Mouse (Mus musculus) forebrain, postnatal 0 days (tissue): Measurements from ENCODE around the gene Atat1. TPM values are rescaled to one million over a fixed set of nuclear protein-coding genes. Genes with fewer than 3 reads are reported as not detected.

Experiments
- ATAC-seq: fragments of 200-750 bp; cut with Nextera tagmentation; 2 replicates; pipeline ENCODE4 v1.8.0; 2017; ENCODE audit warnings: mild to moderate bottlenecking, moderate library complexity
- DNase-seq: peaks from one replicate; pipeline ENCODE4 v3.0.0-alpha.2; 2015
- H3K27ac ChIP-seq: fragments of 300-500 bp; sonication (generic); 2 replicates; pipeline ENCODE4 v1.5.1; 2014; ENCODE audit warnings: low read depth, mild to moderate bottlenecking, antibody characterized with exemption, low read length, moderate library complexity, mixed read lengths
- H3K27me3 ChIP-seq: fragments of 300-500 bp; sonication (generic); 2 replicates; pipeline ENCODE4 v1.6.1; 2014; ENCODE audit warnings: mild to moderate bottlenecking, low read length, mixed read lengths; ENCODE audit not compliant: insufficient read depth
- H3K36me3 ChIP-seq: fragments of 300-500 bp; sonication (generic); 2 replicates; pipeline ENCODE4 v1.6.1; 2014; ENCODE audit warnings: mild to moderate bottlenecking, moderate library complexity; ENCODE audit not compliant: insufficient read depth
- H3K4me1 ChIP-seq: fragments of 300-500 bp; sonication (generic); 2 replicates; pipeline ENCODE4 v1.6.1; 2014; ENCODE audit warnings: antibody characterized with exemption; ENCODE audit not compliant: insufficient read depth
- H3K4me2 ChIP-seq: fragments of 300-500 bp; sonication (generic); 2 replicates; pipeline ENCODE4 v1.6.1; 2014; ENCODE audit warnings: low read depth, mild to moderate bottlenecking, moderate library complexity
- H3K4me3 ChIP-seq: fragments of 300-500 bp; sonication (generic); 2 replicates; pipeline ENCODE4 v1.5.1; 2014; ENCODE audit warnings: low read depth, low read length, mixed read lengths
- H3K9ac ChIP-seq: fragments of 300-500 bp; sonication (generic); 2 replicates; pipeline ENCODE4 v1.6.1; 2014; ENCODE audit warnings: mild to moderate bottlenecking
- H3K9me3 ChIP-seq: fragments of 300-500 bp; sonication (generic); 2 replicates; pipeline ENCODE4 v1.6.1; 2016; ENCODE audit warnings: low read length
- CTCF ChIP-seq: sonication (generic); IDR thresholded peaks from 2 replicates; pipeline ENCODE4 v1.5.1; 2016; ENCODE audit warnings: antibody characterized with exemption, control low read depth, low read depth
- WGBS: fragments of 180-500 bp; shearing (Covaris S2); extraction: QIAGEN DNeasy Blood & Tissue Kit; methylation state at CpG from one replicate; pipeline ENCODE4 v1.1.7; 2014; 5-methylcytosine and 5-hydroxymethylcytosine counted together
- polyA plus RNA-seq: library from polyadenylated mRNA; unstranded; fragments of >200 nt; fragmentation: Nextera tagmentation; extraction: Ambion mirVana; gene quantifications from 2 replicates; pipeline ENCODE4 v1.2.1, GENCODE M21; 2015
- total RNA-seq: library from RNA; depleted of rRNA; stranded (reverse); fragments of >200 nt; gene quantifications from 2 replicates; pipeline ENCODE4 v1.2.3, GENCODE M21; 2014

The Atat1 gene
- total and polyA plus RNA-seq, 2 experiments from 2014 or later: 218 to 379 TPM

DNA sequence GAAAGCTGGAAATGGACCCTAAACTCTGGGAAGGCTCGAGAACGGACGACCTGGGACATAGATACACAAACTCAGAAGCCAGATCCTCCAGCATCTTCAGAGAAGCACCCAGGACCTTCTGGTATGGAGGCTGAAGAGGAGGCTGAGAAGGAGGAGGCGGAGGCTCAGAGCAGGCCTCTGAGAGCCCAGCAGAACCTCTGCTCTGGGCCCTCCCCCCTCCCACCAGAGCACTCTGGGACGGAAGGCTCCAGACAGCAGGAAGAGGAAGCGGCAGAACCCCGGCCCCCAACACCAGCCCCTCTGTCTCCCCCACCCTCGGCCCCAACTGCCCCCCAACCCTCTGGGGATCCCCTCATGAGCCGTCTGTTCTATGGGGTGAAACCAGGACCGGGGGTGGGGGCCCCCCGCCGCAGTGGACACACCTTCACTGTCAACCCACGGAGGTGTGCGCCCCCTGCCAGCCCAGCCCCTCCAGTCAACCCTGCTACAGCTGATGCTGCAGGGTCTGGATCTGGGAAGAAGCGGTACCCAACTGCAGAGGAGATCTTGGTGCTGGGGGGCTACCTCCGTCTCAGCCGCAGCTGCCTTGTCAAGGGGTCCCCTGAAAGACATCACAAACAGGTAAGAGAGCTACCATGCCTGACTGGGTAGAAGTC lies 41.6 kb downstream of the Atat1 start:
- Histone ChIP-seq H3K9ac (peak overlapping the region; percentile 50), H3K36me3 (no peaks in the 10 kb centered on the region), H3K9me3 (no peaks in the 10 kb centered on the region), H3K4me2 (peak overlapping the region; percentile 56), H3K27me3 (no peaks in the 10 kb centered on the region), H3K27ac (peak overlapping the region; percentile 24), H3K4me1 (peaks cover 24% of the 10 kb centered on the region), H3K4me3 (peak overlapping the region; percentile 70)
- 29% methylated on average over 17 of the region's 17 CpGs for WGBS
- peak; percentile 18; the same call in 1 of the 2 replicates for TF ChIP-seq CTCF
- no peak for DNase-seq
- no peak for ATAC-seq

GRCm38 (mm10) chr17:35866911-35867890 lies 42.7 kb downstream of the Atat1 start:
- no peak for ATAC-seq
- no peaks in the 10 kb centered on the region for H3K36me3 ChIP-seq
- no peak for DNase-seq
- TF ChIP-seq CTCF: 0 out of 2 replicates have a peak, but pooled peaks have one; percentile 1
- 8% methylated on average over 26 of the region's 26 CpGs for WGBS
- peak overlapping the region; percentile 83 for H3K27ac ChIP-seq
- peaks cover 24% of the 10 kb centered on the region for H3K4me1 ChIP-seq
- peak overlapping the region; percentile 56 for H3K4me2 ChIP-seq
- H3K4me3 ChIP-seq: peak overlapping the region; percentile 70
- no peaks in the 10 kb centered on the region for H3K9me3 ChIP-seq
- H3K27me3 ChIP-seq: no peaks in the 10 kb centered on the region
- peak overlapping the region; percentile 61 for H3K9ac ChIP-seq

DNA sequence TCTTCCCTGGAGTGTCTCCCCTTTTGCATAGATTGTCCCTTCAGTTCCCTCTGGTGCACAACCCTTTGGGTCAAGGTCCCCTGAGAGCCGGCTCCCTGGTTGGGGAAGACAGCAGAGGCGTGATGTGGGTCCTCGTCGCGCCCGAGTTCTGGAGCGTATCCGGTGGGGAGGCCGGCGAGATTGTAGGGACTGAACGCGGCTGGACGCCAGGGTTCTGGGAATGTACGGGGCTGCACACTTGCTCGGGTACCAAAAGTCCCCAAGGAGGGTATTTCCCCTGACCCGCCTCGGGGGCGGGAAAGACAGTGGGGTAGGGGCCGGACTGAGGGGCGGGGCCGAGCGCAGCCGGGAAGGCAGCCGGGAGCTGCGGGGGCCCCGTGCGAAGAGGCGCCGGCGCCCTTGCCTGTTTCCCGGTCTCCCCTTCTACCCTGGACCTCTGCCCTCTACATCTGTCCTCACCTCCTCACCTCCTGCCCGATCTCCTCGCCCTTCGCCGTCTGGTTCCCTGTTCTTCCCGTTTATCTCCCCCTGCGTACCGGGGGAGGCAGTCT lies 43.5 kb downstream of the Atat1 start:
- H3K27me3 ChIP-seq: no peaks in the 10 kb centered on the region
- ATAC-seq (peak; percentile 32), DNase-seq (no peak)
- H3K4me3 ChIP-seq: peak overlapping the region; percentile 70
- H3K4me1 ChIP-seq: peaks cover 27% of the 10 kb centered on the region
- no peaks in the 10 kb centered on the region for H3K9me3 ChIP-seq
- H3K27ac ChIP-seq: peak overlapping the region; percentile 83
- WGBS: under 1% methylated on average over 37 of the region's 38 CpGs
- no peaks in the 10 kb centered on the region for H3K36me3 ChIP-seq
- peak overlapping the region; percentile 56 for H3K4me2 ChIP-seq
- H3K9ac ChIP-seq: peak overlapping the region; percentile 61
- no peak for TF ChIP-seq CTCF

DNA sequence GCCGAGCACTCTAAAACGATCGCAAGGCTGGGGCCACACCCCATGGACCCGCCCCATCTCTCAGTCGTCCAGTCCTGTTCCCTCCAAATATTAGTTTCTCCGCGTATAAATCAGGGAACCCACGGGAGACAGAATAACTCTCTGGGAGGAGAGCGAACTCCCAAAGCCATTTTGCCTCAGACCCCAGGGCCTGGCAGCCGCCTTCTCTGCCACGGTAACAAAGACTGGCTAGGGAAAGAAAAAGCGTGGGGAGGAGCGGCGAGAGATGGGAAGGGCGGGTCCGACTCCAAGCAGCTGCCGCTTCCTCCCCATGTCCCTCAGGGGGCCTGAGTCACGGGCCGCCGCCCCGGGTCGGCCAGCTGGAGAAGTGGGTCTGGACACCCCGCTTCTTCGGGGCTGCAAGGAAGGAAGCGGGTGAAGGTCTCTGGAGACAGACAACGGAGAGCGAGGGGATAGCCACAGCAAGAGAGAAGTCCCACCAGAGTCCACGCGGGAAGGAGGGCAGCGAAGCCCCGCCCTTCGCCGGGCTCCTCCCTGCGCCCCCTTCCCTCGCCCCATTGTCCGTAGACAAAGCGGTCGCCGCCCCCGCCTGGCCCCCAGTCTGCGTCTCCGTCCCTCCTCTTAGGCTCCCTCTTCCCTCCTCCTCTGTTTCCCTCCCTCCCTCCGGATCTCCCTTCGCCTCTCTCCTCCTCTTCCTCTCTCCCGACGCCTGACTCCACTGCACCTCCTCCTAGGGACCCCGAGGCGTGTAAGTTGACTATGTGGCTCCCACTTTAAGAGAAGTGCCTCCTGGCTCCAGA lies 44.2 kb downstream of the Atat1 start, which contains the start of gene Ppp1r18:
TSS of gene Ppp1r18 (plus strand) at position 113 of the 800 bp plus-strand sequence.
- Histone ChIP-seq H3K4me1 (peaks cover 29% of the 10 kb centered on the region), H3K4me2 (peak within 1 kb of the TSS; percentile 56), H3K4me3 (peak within 1 kb of the TSS; percentile 70), H3K36me3 (no peaks in the 10 kb centered on the region), H3K9me3 (no peaks in the 10 kb centered on the region), H3K9ac (peak within 1 kb of the TSS; percentile 61), H3K27me3 (no peaks in the 10 kb centered on the region), H3K27ac (peak within 1 kb of the TSS; percentile 83)
- DNase-seq (peak; percentile 80), ATAC-seq (peak; percentile 36)
- under 1% methylated on average over 43 of the region's 48 CpGs for WGBS
- TF ChIP-seq CTCF: no peak

DNA sequence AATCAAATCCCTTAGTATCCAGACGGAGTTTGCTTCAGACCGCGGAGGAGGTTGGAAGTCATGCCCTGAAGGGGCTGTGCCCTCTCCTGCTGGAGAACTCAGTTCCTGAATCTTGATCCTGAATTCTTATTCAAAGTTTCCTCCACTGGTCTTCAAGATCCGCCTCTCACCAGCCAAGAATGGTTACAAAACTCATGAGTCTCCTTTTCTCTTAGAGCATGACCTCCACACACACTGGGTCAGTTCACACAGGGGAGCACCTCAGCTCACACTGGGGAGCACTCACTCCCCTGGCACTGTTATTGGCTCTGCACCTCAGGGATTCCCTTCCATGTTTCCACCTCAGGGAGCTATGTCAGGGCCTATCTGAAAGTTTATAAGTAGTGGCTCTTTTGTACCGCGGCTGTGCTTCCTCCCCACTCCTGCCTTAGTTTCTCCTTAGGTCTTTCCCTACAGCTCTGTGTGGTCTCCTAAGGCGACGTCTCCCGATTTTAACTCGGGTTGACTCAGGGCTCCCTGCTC lies 45.0 kb downstream of the Atat1 start:
- Histone ChIP-seq H3K4me2 (peak overlapping the region; percentile 56), H3K4me1 (peaks cover 23% of the 10 kb centered on the region), H3K27me3 (no peaks in the 10 kb centered on the region), H3K36me3 (no peaks in the 10 kb centered on the region), H3K9ac (peak overlapping the region; percentile 61), H3K4me3 (peak overlapping the region; percentile 70), H3K9me3 (no peaks in the 10 kb centered on the region), H3K27ac (peak overlapping the region; percentile 83)
- no peak for TF ChIP-seq CTCF
- DNase-seq (no peak), ATAC-seq (no peak)
- whole genome bisulfite sequencing: 25% methylated on average over 10 of the region's 10 CpGs
